Mouse (Mus musculus) adrenal gland, adult 10 weeks (tissue): ENCODE measurements around the gene Gm10134. TPM values are rescaled to one million over a fixed set of nuclear protein-coding genes. Genes with fewer than 3 reads are reported as not detected.

Experiments used
- polyA plus RNA-seq: library from polyadenylated mRNA; stranded (reverse); fragments of 350-450 nt; fragmentation: Illumina TruSeq; extraction: RNeasy Lipid Tissue Mini Kit (QIAGEN cat#74804); gene quantifications from one replicate; pipeline ENCODE4 v1.2.3, GENCODE M21; 2014; ENCODE audit warnings: low read depth, low replicate concordance

Gene Gm10134
- polyA plus RNA-seq, result not detected

DNA sequence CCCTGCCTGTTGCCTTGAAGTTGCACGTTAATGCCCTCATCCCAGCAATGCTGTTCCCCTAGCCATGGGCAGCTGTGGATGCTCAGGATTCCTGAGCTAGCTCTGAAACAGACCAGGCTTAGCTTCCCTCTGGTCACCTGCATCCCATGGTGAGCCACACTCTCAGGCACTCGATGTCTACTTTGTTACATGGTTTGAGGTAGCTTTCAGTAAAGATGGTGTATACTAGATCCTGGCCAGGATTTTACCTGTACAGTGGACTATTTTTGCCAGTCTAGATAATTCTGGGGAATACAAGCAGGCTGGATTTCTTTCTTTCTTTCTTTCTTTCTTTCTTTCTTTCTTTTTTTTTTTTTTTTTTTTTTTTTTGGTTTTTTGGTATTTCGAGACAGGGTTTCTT, at the start of gene Gm10134:
TSS of gene Gm10134 (plus strand) at position 301 of the 400 bp plus-strand sequence.

DNA sequence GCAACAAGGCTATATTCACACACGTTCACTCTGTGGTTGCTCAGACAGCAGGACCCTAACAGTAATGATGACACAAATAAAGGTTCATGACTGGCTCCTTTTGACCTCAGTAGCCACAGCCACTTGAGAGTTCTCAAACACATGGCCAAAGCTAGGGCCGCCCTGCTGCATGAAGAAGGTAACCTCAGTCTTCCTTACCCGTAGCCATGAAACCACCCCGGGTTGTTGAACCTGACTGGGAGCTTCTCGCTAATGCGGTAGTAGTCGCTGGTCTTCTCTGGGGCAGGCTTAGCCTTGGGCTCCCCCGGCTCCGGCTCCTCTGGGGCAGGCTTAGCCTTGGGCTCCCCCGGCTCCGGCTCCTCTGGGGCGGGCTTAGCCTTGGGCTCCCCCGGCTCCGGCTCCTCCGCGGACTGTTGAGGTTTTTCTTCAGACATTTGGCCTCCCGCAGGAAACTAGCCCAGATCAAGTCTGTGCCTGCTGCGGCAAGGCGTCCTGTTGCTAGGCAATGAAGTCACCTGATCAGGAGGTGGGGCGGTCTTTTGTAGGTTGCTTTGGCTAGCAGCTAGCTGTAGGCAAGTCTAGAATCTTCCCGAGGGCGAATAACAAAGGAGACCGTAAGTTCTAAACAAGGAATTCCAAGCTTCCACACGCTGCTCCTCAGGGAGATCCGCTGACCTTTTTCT, 39.9 kb upstream of the Gm10134 start, which contains the start of gene 1700007K13Rik:
TSS of gene 1700007K13Rik (minus strand) at position 497 of the 683 bp plus-strand sequence.

DNA sequence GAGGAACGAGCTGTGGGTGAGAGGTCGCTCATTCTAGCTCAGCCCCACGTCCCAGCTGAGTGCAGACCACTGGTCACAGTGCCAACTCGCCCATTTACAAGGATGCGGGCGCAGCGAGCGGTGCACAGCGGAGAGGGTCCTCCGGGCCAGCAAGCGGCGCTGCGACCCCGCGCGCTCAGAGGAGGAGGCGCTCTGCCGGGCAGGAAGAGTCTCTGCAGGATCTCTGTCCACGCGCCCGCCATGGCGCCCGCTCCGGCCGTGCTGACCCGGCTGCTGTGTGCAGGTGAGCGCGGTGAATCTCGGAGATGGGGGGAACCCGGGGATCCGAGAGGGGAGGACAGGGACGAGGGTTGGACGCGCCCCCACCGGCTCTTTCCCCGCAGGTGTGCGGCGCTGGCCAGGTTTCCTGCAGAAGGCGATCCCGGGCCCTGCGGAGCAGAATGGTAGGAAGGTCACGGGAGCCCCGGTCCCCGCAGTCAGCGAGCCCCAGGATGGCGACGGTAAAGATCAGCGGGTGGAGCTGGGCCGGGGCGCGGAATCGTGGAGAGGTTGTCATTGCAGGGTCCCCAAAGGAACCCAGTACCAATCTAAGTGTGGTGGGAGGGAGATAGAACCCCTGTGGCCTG, 37.9 kb upstream of the Gm10134 start, which contains the start of gene Mrps2:
TSS of gene Mrps2 (plus strand) at position 207 of the 626 bp plus-strand sequence.

DNA sequence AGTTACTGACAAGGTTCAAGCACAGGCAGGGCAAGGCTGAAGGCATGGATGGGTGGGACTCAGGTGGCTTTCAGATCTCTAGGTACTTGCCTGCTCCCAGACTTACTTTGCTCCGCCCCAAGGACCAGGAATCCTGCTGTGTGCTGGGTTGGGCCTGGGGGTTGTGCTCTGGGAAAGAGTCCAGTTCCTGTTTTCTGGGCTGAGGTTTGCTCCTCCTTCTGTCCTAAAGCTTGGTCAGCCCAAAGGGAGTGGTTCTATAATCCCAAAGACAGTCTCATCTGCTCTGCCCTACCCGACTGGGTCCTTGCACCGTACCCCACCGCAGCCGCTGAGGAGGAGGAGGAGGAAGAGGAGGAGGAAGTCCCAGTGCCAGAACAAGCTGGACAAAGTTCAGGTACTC, 9.2 kb upstream of the Gm10134 start, which contains the start of gene Gbgt1:
TSS of gene Gbgt1 (plus strand) at position 221 of the 400 bp plus-strand sequence.

DNA sequence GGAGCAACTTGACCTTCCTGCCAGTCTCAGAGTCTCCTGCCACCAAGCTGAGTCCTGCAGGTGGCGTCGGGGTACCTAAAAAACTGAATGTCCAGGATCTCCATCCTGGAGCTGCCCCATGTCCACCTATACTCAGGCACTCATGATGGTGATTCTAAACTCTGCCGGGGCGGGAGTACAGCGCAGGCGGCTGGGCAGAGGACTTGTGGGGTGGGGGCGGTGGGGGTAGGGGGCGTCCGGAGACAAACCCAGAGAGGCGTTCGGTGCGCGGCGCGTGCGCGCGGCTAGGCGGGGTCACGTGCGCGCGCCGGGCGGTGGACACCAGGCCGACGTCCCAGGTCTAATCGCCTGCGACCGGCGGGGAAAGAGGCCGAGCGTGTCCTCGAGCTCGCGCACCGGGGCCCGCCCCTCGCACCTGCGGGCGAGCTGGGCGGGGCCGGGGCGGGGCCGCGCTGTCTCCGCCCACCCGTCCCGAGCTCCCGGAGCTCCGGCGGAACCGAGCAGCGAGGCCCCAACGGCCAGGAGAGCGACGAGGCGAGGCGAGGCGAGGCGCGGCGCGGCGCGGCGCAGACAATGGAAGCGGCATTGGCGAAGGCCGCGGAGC, 7.0 kb downstream of the Gm10134 start, which contains the start of gene Ralgds:
TSS of gene Ralgds (plus strand) at position 328 of the 604 bp plus-strand sequence.

Other genes starting within 250 kb of the Gm10134 start
- 2.0 TPM for gene Ppp1r26, start 59.3 kb upstream of the Gm10134 start, polyA plus RNA-seq
- not detected for gene 1700007K13Rik, start 39.8 kb upstream of the Gm10134 start, polyA plus RNA-seq
- gene Mrps2, start 38.0 kb upstream of the Gm10134 start, polyA plus RNA-seq, result 102 TPM
- gene Gbgt1, start 9.2 kb upstream of the Gm10134 start, polyA plus RNA-seq, result not detected
- gene Ralgds, start 7.0 kb downstream of the Gm10134 start, polyA plus RNA-seq, result 11.4 TPM
- gene Cel, start 57.3 kb downstream of the Gm10134 start, polyA plus RNA-seq, result not detected
- gene Gtf3c5, start 77.7 kb downstream of the Gm10134 start, polyA plus RNA-seq, result 3.7 TPM
- not detected for gene Gfi1b, start 115.9 kb downstream of the Gm10134 start, polyA plus RNA-seq
- 7.3 TPM for gene Tsc1, start 135.1 kb downstream of the Gm10134 start, polyA plus RNA-seq
- gene Spaca9, start 193.6 kb downstream of the Gm10134 start, polyA plus RNA-seq, result not detected
- not detected for gene Ak8, start 194.1 kb downstream of the Gm10134 start, polyA plus RNA-seq